Mouse (Mus musculus): ENCODE data around the gene 1700003F12Rik. TPM values are rescaled to one million over a fixed set of nuclear protein-coding genes. Genes with fewer than 3 reads are reported as not detected.

1700003F12Rik gene
- total and polyA plus RNA-seq, 2 experiments from 2014 or later, result 2.5 to 5.3 TPM

GRCm38 (mm10) chr2:154550937-154551336, 4.1 kb downstream of the 1700003F12Rik start:
- no peak overlapping the region for H3K4me2 ChIP-seq (ENCODE audit: low read depth, low read length, poor library complexity, severe bottlenecking)
- H3K36me3 ChIP-seq (ENCODE audit: insufficient read depth, low read length), result 0 out of 2 replicates have a peak, but pooled peaks cover 3% of the 10 kb centered on the region
- H3K9ac ChIP-seq (replicated peaks; ENCODE audit: low read length, poor library complexity, severe bottlenecking), result no peak overlapping the region
- ATAC-seq (ENCODE audit: low FRiP score) (no peak), DNase-seq (ENCODE audit: low spot score) (peak; percentile 63)
- no peaks in the 10 kb centered on the region for H3K27me3 ChIP-seq (ENCODE audit: insufficient read depth, low read length)
- 86% methylated on average over 2 of the region's 2 CpGs for WGBS
- H3K9me3 ChIP-seq (ENCODE audit: low read length), result no peaks in the 10 kb centered on the region
- H3K4me3 ChIP-seq (ENCODE audit: low read depth, low read length), result no peak overlapping the region
- no peak overlapping the region for H3K27ac ChIP-seq (ENCODE audit: low read depth, low read length)
- no peak for TF ChIP-seq CTCF (IDR thresholded peaks at IDR 0.05)
- peaks cover 14% of the 10 kb centered on the region; the same call in 1 of the 2 replicates for H3K4me1 ChIP-seq (ENCODE audit: insufficient read depth, low read length)

DNA sequence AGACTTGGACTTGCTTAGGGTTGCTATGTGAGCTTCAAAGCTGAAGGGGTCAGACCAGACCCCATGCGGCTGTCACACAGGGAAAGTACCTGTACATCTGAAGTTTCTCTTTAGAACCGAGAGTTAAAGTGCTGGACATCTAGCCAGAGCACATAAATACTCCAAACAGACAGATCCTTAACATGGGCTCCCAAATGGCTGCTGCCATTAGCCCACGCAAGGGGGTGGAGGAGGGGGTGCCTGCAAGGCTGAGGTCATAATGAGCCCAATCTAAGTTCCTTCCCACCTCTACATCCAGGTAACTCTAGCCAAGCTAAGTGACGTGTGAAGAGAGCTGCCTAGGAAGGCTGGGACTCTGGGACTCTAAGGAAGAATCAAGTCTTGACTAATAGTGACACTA, 4.6 kb downstream of the 1700003F12Rik start, which contains the start of gene Actl10:
Gene Actl10 (plus strand): TSS at position 301 of the 400 bp plus-strand sequence.
- no peak for TF ChIP-seq CTCF (IDR thresholded peaks at IDR 0.05)
- Histone ChIP-seq H3K4me3 (ENCODE audit: low read depth, low read length) (no peak within 1 kb of the TSS), H3K9me3 (ENCODE audit: low read length) (no peaks in the 10 kb centered on the region), H3K4me2 (ENCODE audit: low read depth, low read length, poor library complexity, severe bottlenecking) (peak within 1 kb of the TSS; percentile 30), H3K27me3 (ENCODE audit: insufficient read depth, low read length) (no peaks in the 10 kb centered on the region), H3K9ac (replicated peaks; ENCODE audit: low read length, poor library complexity, severe bottlenecking) (no peak within 1 kb of the TSS), H3K36me3 (ENCODE audit: insufficient read depth, low read length) (0 out of 2 replicates have a peak, but pooled peaks cover 3% of the 10 kb centered on the region), H3K27ac (ENCODE audit: low read depth, low read length) (no peak within 1 kb of the TSS), H3K4me1 (ENCODE audit: insufficient read depth, low read length) (peaks cover 14% of the 10 kb centered on the region; the same call in 1 of the 2 replicates)
- DNase-seq (ENCODE audit: low spot score) (no peak), ATAC-seq (ENCODE audit: low FRiP score) (no peak)
- 86% methylated on average over 4 of the region's 4 CpGs for WGBS

DNA sequence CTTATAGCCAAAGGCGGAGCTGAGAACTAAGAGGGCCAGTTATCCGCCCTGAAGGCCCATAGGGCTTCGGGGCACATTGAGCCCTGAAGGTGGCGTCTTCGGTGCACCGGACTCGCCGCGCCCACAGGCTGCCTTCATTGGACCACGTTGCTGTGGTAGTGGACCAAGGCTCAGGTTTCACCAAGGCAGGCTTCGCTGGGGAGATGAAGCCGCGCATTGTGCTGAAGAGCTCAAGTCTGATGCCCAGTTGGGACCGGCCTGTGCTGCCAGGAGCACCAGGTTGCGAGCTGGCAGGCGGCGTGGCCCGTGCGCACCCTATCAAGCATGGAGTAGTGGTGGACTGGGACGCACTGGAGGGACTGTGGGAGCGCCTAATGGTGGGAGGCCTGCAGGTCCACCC, 5.0 kb downstream of the 1700003F12Rik start:
- ATAC-seq (ENCODE audit: low FRiP score) (no peak), DNase-seq (ENCODE audit: low spot score) (no peak)
- Histone ChIP-seq H3K36me3 (ENCODE audit: insufficient read depth, low read length) (0 out of 2 replicates have a peak, but pooled peaks cover 3% of the 10 kb centered on the region), H3K4me1 (ENCODE audit: insufficient read depth, low read length) (peaks cover 14% of the 10 kb centered on the region; the same call in 1 of the 2 replicates), H3K27me3 (ENCODE audit: insufficient read depth, low read length) (no peaks in the 10 kb centered on the region), H3K9me3 (ENCODE audit: low read length) (no peaks in the 10 kb centered on the region), H3K27ac (ENCODE audit: low read depth, low read length) (no peak overlapping the region), H3K4me3 (ENCODE audit: low read depth, low read length) (no peak overlapping the region), H3K9ac (replicated peaks; ENCODE audit: low read length, poor library complexity, severe bottlenecking) (no peak overlapping the region), H3K4me2 (ENCODE audit: low read depth, low read length, poor library complexity, severe bottlenecking) (peak overlapping the region; percentile 30)
- 43% methylated on average over 21 of the region's 21 CpGs for WGBS
- TF ChIP-seq CTCF (IDR thresholded peaks at IDR 0.05), result no peak

GRCm38 (mm10) chr2:154552424-154552907, 5.6 kb downstream of the 1700003F12Rik start:
- DNase-seq (ENCODE audit: low spot score), result peak; percentile 91
- Histone ChIP-seq H3K27ac (ENCODE audit: low read depth, low read length) (no peak overlapping the region), H3K9ac (replicated peaks; ENCODE audit: low read length, poor library complexity, severe bottlenecking) (no peak overlapping the region), H3K4me2 (ENCODE audit: low read depth, low read length, poor library complexity, severe bottlenecking) (peak overlapping the region; percentile 30), H3K9me3 (ENCODE audit: low read length) (no peaks in the 10 kb centered on the region), H3K27me3 (ENCODE audit: insufficient read depth, low read length) (no peaks in the 10 kb centered on the region), H3K4me1 (ENCODE audit: insufficient read depth, low read length) (peaks cover 14% of the 10 kb centered on the region; the same call in 1 of the 2 replicates), H3K36me3 (ENCODE audit: insufficient read depth, low read length) (0 out of 2 replicates have a peak, but pooled peaks cover 3% of the 10 kb centered on the region), H3K4me3 (ENCODE audit: low read depth, low read length) (no peak overlapping the region)
- 24% methylated on average over 27 of the region's 27 CpGs for WGBS
- peak; percentile 59 for ATAC-seq (ENCODE audit: low FRiP score)
- TF ChIP-seq CTCF (IDR thresholded peaks at IDR 0.05), result peak; percentile 68

DNA sequence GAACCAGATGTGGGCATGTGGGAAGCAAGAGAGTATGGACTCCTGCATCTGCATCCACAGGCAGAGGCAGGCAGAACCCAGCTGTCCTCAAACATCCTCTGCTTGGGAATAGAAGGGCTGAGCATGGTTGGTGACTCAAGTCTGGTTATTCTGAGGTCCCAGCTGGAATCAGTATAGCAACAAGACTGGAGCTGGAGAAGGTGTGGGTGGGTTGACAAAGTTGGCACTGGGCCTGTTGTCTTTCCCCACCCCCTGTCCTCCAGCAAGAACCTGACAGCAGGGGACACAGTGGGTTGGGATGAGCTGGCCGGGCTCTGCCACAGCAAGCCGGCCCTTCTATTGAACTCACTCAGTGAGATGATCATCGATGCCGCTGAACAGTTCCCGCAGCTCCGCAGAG, 8.3 kb downstream of the 1700003F12Rik start:
- DNase-seq (ENCODE audit: low spot score) (no peak), ATAC-seq (ENCODE audit: low FRiP score) (no peak)
- 65% methylated on average over 6 of the region's 6 CpGs for WGBS
- Histone ChIP-seq H3K27ac (ENCODE audit: low read depth, low read length) (no peak overlapping the region), H3K4me3 (ENCODE audit: low read depth, low read length) (no peak overlapping the region), H3K27me3 (ENCODE audit: insufficient read depth, low read length) (no peaks in the 10 kb centered on the region), H3K9ac (replicated peaks; ENCODE audit: low read length, poor library complexity, severe bottlenecking) (no peak overlapping the region), H3K4me1 (ENCODE audit: insufficient read depth, low read length) (peaks cover 17% of the 10 kb centered on the region), H3K9me3 (ENCODE audit: low read length) (no peaks in the 10 kb centered on the region), H3K36me3 (ENCODE audit: insufficient read depth, low read length) (0 out of 2 replicates have a peak, but pooled peaks cover 3% of the 10 kb centered on the region), H3K4me2 (ENCODE audit: low read depth, low read length, poor library complexity, severe bottlenecking) (no peak overlapping the region)
- no peak for TF ChIP-seq CTCF (IDR thresholded peaks at IDR 0.05)

- no peaks in the 10 kb centered on the region for H3K27me3 ChIP-seq (ENCODE audit: insufficient read depth, low read length)
- H3K4me2 ChIP-seq (ENCODE audit: low read depth, low read length, poor library complexity, severe bottlenecking), result peak overlapping the region; percentile 80
- no peak overlapping the region for H3K27ac ChIP-seq (ENCODE audit: low read depth, low read length)
- 51% methylated on average over 5 of the region's 5 CpGs for WGBS
- peaks cover 14% of the 10 kb centered on the region for H3K4me1 ChIP-seq (ENCODE audit: insufficient read depth, low read length)
- no peaks in the 10 kb centered on the region for H3K9me3 ChIP-seq (ENCODE audit: low read length)
- ATAC-seq (ENCODE audit: low FRiP score) (no peak), DNase-seq (ENCODE audit: low spot score) (no peak)
- no peak overlapping the region; the same call in 1 of the 2 replicates for H3K4me3 ChIP-seq (ENCODE audit: low read depth, low read length)
- 0 out of 2 replicates have a peak, but pooled peaks cover 3% of the 10 kb centered on the region for H3K36me3 ChIP-seq (ENCODE audit: insufficient read depth, low read length)
- 0 out of 2 replicates have a peak overlapping the region, but pooled peaks have one; percentile 4 for H3K9ac ChIP-seq (replicated peaks; ENCODE audit: low read length, poor library complexity, severe bottlenecking)
- TF ChIP-seq CTCF (IDR thresholded peaks at IDR 0.05), result no peak
Measured at GRCm38 (mm10) chr2:154557184-154557832, 10.4 kb downstream of the 1700003F12Rik start.
